Mouse (Mus musculus): ENCODE data around the gene Igf1r.

GRCm38 (mm10) chr7:68182773-68183172, 230.1 kb downstream of the Igf1r start:
- no peak for TF ChIP-seq CTCF (IDR thresholded peaks at IDR 0.05; ENCODE audit: control insufficient read depth, insufficient read depth, low read length)
- no peak for TF ChIP-seq POLR2A (IDR thresholded peaks at IDR 0.05; ENCODE audit: borderline replicate concordance, control insufficient read depth, low read depth, low read length)
